Mouse (Mus musculus) MEL (cell line): Measurements from ENCODE around the gene Tubal3. TPM values are rescaled to one million over a fixed set of nuclear protein-coding genes. Genes with fewer than 3 reads are reported as not detected.

ENCODE experiments used
- DNase-seq: peaks from one replicate; pipeline ENCODE4 v3.0.0; 2011; ENCODE audit warnings: low read depth, low spot score
- H3K27ac ChIP-seq: 2 replicates; pipeline ENCODE4 v1.5.1; 2012; ENCODE audit warnings: low read depth, mild to moderate bottlenecking, control low read depth, low read length, moderate library complexity; ENCODE audit not compliant: control insufficient read depth
- H3K27me3 ChIP-seq, 2 experiments: fragments of 150-350 bp in 1 of 2; sonication (generic) in 1 of 2; 2 replicates each; pipeline ENCODE4 v1.6.1; 2012; ENCODE audit warnings: low read length in 2 of 2, mild to moderate bottlenecking in 2 of 2, improper control_type of control experiment in 1 of 2, moderate library complexity in 1 of 2; ENCODE audit not compliant: insufficient read depth in 2 of 2, control insufficient read depth in 1 of 2
- H3K36me3 ChIP-seq, 2 experiments: 2 replicates each; pipeline ENCODE4 v1.6.1; 2012 to 2014; ENCODE audit warnings: low read length in 2 of 2, improper control_type of control experiment in 1 of 2, inconsistent platforms in 1 of 2, mild to moderate bottlenecking in 1 of 2; ENCODE audit not compliant: insufficient read depth in 2 of 2, control insufficient read depth in 1 of 2
- H3K4me1 ChIP-seq, 2 experiments: fragments of 150-350 bp in 1 of 2; sonication (generic) in 1 of 2; 2 replicates each; pipeline ENCODE4 v1.6.1; 2012; ENCODE audit warnings: low read length in 2 of 2, improper control_type of control experiment in 1 of 2, mild to moderate bottlenecking in 1 of 2; ENCODE audit not compliant: insufficient read depth in 2 of 2, control insufficient read depth in 1 of 2
- H3K4me3 ChIP-seq, 2 experiments: fragments of 150-350 bp in 1 of 2; sonication (generic) in 1 of 2; 2 replicates each; pipeline ENCODE4 v1.5.1; 2012; ENCODE audit warnings: low read depth in 2 of 2, low read length in 2 of 2, mild to moderate bottlenecking in 2 of 2, moderate library complexity in 2 of 2, control low read depth in 1 of 2, improper control_type of control experiment in 1 of 2; ENCODE audit not compliant: control insufficient read depth in 1 of 2, insufficient read depth in 1 of 2
- H3K79me2 ChIP-seq: 2 replicates; pipeline ENCODE4 v1.6.1; 2012; ENCODE audit warnings: mild to moderate bottlenecking, low read length, moderate library complexity; ENCODE audit not compliant: control insufficient read depth, poor library complexity, insufficient read depth
- H3K9ac ChIP-seq: 2 replicates; pipeline ENCODE4 v1.6.1; 2012; ENCODE audit warnings: low read depth, mild to moderate bottlenecking, control low read depth, low read length, moderate library complexity; ENCODE audit not compliant: control insufficient read depth, poor library complexity, severe bottlenecking
- H3K9me3 ChIP-seq: fragments of 150-350 bp; sonication (generic); replicated peaks from 2 replicates; pipeline ENCODE4 v1.6.1; 2012; ENCODE audit warnings: mild to moderate bottlenecking, low read length, improper control_type of control experiment, moderate library complexity; ENCODE audit not compliant: insufficient read depth
- BHLHE40 ChIP-seq: IDR thresholded peaks from 2 replicates; pipeline ENCODE4 v1.6.1; 2012; ENCODE audit warnings: low read depth, mild to moderate bottlenecking, inconsistent platforms, low read length, improper control_type of control experiment, borderline replicate concordance
- CHD1 ChIP-seq: IDR thresholded peaks from 2 replicates; pipeline ENCODE4 v1.6.1; 2012; ENCODE audit warnings: low read depth, mild to moderate bottlenecking, inconsistent platforms, low read length, improper control_type of control experiment
- EP300 ChIP-seq, 2 experiments: IDR thresholded peaks; 2 replicates each; pipeline ENCODE4 v1.6.1; 2011; ENCODE audit warnings: improper control_type of control experiment in 2 of 2, low read length in 2 of 2, low read depth in 1 of 2, mild to moderate bottlenecking in 1 of 2
- MAX ChIP-seq: IDR thresholded peaks from 2 replicates; pipeline ENCODE4 v1.6.1; 2011; ENCODE audit warnings: low read length, improper control_type of control experiment
- MAZ ChIP-seq: IDR thresholded peaks from 2 replicates; pipeline ENCODE4 v1.6.1; 2012; ENCODE audit warnings: low read depth, mild to moderate bottlenecking, inconsistent platforms, low read length, improper control_type of control experiment
- MEF2A ChIP-seq: IDR thresholded peaks from 2 replicates; pipeline ENCODE4 v1.6.1; 2014; ENCODE audit warnings: low read depth, mild to moderate bottlenecking, inconsistent platforms, low read length, improper control_type of control experiment; ENCODE audit not compliant: poor library complexity, insufficient replicate concordance, severe bottlenecking; ENCODE audit errors: extremely low read depth
- MXI1 ChIP-seq: IDR thresholded peaks from 2 replicates; pipeline ENCODE4 v1.6.1; 2011; ENCODE audit warnings: mild to moderate bottlenecking, low read depth, low read length, improper control_type of control experiment
- MYC ChIP-seq: IDR thresholded peaks from 2 replicates; pipeline ENCODE4 v1.6.1; 2011; ENCODE audit warnings: low read depth, mild to moderate bottlenecking, low read length, improper control_type of control experiment, moderate library complexity
- NELFE ChIP-seq: IDR thresholded peaks from 2 replicates; pipeline ENCODE4 v1.6.1; 2011; ENCODE audit warnings: low read depth, low read length, improper control_type of control experiment
- SMC3 ChIP-seq: IDR thresholded peaks from 2 replicates; pipeline ENCODE4 v1.6.1; 2011; ENCODE audit warnings: low read depth, low read length, improper control_type of control experiment
- TBP ChIP-seq: IDR thresholded peaks from 2 replicates; pipeline ENCODE4 v1.8.0; 2011; ENCODE audit warnings: low read depth, low read length, improper control_type of control experiment
- UBTF ChIP-seq: IDR thresholded peaks from 2 replicates; pipeline ENCODE4 v1.6.1; 2012; ENCODE audit warnings: low read depth, mild to moderate bottlenecking, inconsistent platforms, low read length, improper control_type of control experiment, moderate library complexity, borderline replicate concordance; ENCODE audit not compliant: insufficient read depth
- USF1 ChIP-seq: IDR thresholded peaks from 2 replicates; pipeline ENCODE4 v1.6.1; 2014; ENCODE audit warnings: low read depth, mild to moderate bottlenecking, inconsistent platforms, low read length, improper control_type of control experiment, moderate library complexity
- USF2 ChIP-seq, 2 experiments: IDR thresholded peaks; 2 replicates each; pipeline ENCODE4 v1.6.1; 2011 to 2012; ENCODE audit warnings: improper control_type of control experiment in 2 of 2, low read length in 2 of 2, borderline replicate concordance in 1 of 2, inconsistent platforms in 1 of 2, low read depth in 1 of 2, mild to moderate bottlenecking in 1 of 2; ENCODE audit not compliant: insufficient read depth in 1 of 2
- ZKSCAN1 ChIP-seq: IDR thresholded peaks from 2 replicates; pipeline ENCODE4 v1.6.1; 2012; ENCODE audit warnings: low read depth, mild to moderate bottlenecking, inconsistent platforms, low read length, improper control_type of control experiment, moderate library complexity
- polyA plus RNA-seq, 2 experiments: library from polyadenylated mRNA; stranded (reverse) in 1 of 2; unstranded in 1 of 2; fragments of >175 nt in 1 of 2; fragments of >200 nt in 1 of 2; gene quantifications; 2 replicates each; pipeline versions ENCODE4 v1.2.1 to v1.2.4; 2012; ENCODE audit warnings: low replicate concordance in 2 of 2, low read depth in 1 of 2; ENCODE audit not compliant: insufficient read length in 2 of 2, insufficient read depth in 1 of 2, missing spikeins in 1 of 2
- total RNA-seq: library from RNA; depleted of rRNA; stranded (reverse); fragments of 300-350 nt; gene quantifications from 2 replicates; pipeline ENCODE4 v1.2.3, GENCODE M21; 2012

The Tubal3 gene
- total and polyA plus RNA-seq, 3 experiments, result not detected

- H3K79me2 ChIP-seq, result peaks cover 21% of the 10 kb centered on the region
- H3K4me3 ChIP-seq, result no peak overlapping the region
- H3K36me3 ChIP-seq, result peaks cover 0 to 17% of the 10 kb centered on the region in 2 experiments; a peak in 2 of 4 replicates
- H3K27me3 ChIP-seq, result no peaks in the 10 kb centered on the region
- H3K4me1 ChIP-seq, result peaks cover 2 to 4% of the 10 kb centered on the region in 2 experiments; a peak in 2 of 4 replicates
- no peak for DNase-seq
- H3K9me3 ChIP-seq, result no peaks in the 10 kb centered on the region
- no peak for TF ChIP-seq USF1
- TF ChIP-seq UBTF, result no peak
- no peak for TF ChIP-seq CHD1
- no peak for TF ChIP-seq USF2 (IDR thresholded peaks at IDR 0.05; ENCODE audit: borderline replicate concordance in 1 of 2, insufficient read depth in 1 of 2, low read depth in 1 of 2, low read length in 2 of 2)
- no peak for TF ChIP-seq MAX
- TF ChIP-seq MAZ, result no peak
- no peak for TF ChIP-seq MYC
- no peak for TF ChIP-seq MEF2A
- TF ChIP-seq, all 39 proteins: peak for 0
- no peak overlapping the region for H3K9ac ChIP-seq
- H3K27ac ChIP-seq, result no peak overlapping the region
Measured at GRCm38 (mm10) chr13:3895397-3895980, 22.6 kb upstream of the Tubal3 start.

GRCm38 (mm10) chr13:3896032-3896431, 22.0 kb upstream of the Tubal3 start:
- no peak overlapping the region for H3K9ac ChIP-seq
- no peak overlapping the region for H3K4me3 ChIP-seq
- no peaks in the 10 kb centered on the region for H3K9me3 ChIP-seq
- no peak for DNase-seq
- no peak for TF ChIP-seq NELFE
- TF ChIP-seq TBP, result no peak
- TF ChIP-seq BHLHE40, result no peak
- no peak for TF ChIP-seq ZKSCAN1
- TF ChIP-seq MXI1, result no peak
- TF ChIP-seq EP300 (IDR thresholded peaks at IDR 0.05; ENCODE audit: low read depth in 1 of 2, low read length in 2 of 2), result no peak
- TF ChIP-seq SMC3, result no peak
- no peak overlapping the region for H3K27ac ChIP-seq
- peaks cover 2 to 4% of the 10 kb centered on the region in 2 experiments; a peak in 2 of 4 replicates for H3K4me1 ChIP-seq
- no peaks in the 10 kb centered on the region for H3K27me3 ChIP-seq
- peaks cover 0 to 15% of the 10 kb centered on the region in 2 experiments; a peak in 2 of 4 replicates for H3K36me3 ChIP-seq
- peaks cover 19% of the 10 kb centered on the region for H3K79me2 ChIP-seq
